Mouse (Mus musculus): Measurements from ENCODE around the gene Fgd2. TPM values are rescaled to one million over a fixed set of nuclear protein-coding genes. Genes with fewer than 3 reads are reported as not detected.
A peak's percentile ranks its signal among the peaks of the same experiment; 100 is the strongest.

Gene Fgd2
- total RNA-seq, 2 experiments from 2014 or later = 22.0 to 28.5 TPM

DNA sequence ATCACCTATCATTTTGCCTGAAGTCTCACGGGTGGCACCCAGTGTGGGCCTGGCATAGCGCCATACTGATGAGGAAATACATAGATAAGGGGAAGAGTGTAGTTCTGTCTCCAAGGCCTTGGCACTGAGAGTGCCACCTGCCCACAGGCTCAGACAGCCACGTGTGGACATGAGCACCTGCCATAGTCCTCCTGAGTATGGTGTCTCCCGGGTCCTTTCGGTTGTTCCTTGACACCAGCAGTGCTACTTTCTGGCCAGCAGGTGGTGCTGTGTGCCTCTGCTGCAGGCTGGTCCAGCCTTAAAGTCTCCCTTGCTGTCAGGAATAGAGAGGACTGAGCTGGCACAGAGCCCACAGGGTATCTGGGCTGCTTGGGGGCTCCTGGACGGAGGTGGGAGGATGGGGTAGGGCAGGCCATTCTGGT lies 36.1 kb downstream of the Fgd2 start:
- ATAC-seq (replicated peaks; ENCODE audit: poor library complexity) = peak; percentile 64

DNA sequence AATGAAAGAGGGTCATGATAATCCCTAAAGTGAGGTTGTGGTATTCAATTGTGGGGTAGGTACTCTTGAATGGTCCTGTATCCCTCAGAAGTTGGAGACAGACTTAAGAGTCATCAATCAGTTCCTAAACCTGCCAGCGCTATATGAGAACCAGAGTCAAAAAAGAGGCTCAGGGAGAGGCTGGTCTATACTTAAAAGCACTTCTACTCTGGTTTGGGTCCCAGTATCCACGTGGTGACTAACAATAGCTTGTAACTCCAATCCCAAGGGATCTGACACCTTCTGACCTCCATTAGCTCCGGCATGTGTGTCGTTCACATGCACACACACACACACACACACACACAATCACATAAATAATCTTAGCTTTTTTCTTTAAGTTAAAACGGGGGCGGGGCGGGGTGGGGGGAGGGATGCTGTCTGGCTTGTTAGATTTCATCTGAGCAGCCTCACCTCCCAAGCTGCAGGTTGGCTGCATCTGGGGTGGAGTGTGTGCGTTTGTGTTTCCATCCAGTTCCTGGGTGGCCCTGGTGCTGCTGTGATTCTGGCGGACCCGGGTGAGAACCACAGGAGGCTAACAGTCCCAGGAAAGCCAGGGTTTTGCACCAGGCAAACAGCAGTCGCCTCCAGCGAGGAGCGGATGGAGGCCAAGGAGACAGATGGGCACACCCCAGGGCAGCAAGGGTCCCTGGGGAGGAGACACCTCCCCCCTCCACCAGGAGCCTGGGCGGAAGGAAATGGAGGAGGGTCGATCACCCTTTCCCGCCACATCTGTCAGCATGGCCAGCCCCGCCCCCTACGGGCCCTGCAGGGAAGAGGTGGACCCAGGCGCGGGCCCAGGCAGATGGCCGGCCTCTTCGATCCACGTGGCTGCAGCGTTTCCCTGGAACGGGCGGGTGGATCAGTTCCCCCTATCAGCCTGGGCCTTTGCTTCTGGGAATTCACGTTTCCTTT lies 37.0 kb downstream of the Fgd2 start:
- peak; percentile 56 for ATAC-seq (replicated peaks; ENCODE audit: poor library complexity)

- ATAC-seq (replicated peaks; ENCODE audit: poor library complexity) = no peak
Observed at GRCm38 (mm10) chr17:29398434-29399026, 37.8 kb downstream of the Fgd2 start.

DNA sequence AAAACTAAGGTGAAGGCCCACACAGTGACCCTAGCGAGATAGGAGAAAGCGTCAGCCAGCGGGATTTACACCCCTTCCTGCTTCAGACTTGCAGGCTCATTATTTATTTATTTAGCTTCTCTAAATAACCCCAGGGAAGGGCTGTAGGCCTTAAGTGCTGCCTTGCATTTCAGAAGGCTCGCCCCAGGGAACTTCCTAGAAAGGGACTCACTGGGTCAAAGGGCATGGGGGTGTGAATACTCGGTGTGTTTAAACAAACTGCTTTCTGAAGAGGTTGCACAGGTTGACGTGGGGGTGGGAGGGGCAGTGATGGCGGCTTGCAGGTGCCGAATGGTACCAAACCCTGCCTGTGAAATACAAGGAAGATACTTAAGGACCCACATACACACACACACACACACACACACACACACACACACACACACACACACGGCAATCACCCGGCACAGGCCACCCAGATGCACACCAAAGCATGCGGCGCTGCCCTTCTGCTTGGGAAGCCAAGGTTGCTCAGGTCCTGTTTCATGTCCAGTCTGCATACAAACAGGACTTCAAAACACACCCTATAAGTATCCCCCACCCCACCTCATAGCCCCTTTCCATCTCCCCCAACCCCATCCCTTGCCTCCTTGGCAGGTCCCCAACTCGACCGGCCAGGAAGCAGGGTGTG lies 38.7 kb downstream of the Fgd2 start:
- no peak for ATAC-seq (replicated peaks; ENCODE audit: poor library complexity)

GRCm38 (mm10) chr17:29400044-29400443 lies 39.3 kb downstream of the Fgd2 start:
- no peak for ATAC-seq (replicated peaks; ENCODE audit: poor library complexity)

DNA sequence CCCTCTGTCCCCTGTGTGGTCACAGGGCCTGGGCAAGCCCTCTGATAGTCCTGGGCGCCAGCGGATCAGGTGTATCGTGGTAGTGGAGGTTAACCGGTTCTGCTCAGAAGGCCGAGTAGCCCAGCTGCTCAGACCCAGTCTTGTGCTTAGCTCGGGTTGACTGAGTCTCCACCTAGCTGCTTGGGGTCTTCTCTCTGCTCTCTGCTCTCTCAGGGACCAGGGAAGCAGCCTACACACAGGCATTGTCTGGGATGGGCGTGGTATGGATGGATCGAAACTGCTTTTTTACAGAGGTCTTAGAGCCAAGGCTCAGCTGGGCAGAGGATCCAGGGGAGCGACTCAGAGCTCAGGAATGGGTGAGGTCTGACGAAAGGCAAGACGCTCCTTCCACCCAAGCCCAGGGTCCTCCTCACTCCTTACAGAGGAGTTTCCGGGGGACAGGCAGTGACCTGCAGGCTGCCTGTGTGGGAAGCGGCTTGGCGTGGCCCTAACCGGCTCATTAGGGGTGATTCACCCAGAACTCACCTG lies 41.1 kb downstream of the Fgd2 start:
- ATAC-seq (replicated peaks; ENCODE audit: poor library complexity) = no peak

DNA sequence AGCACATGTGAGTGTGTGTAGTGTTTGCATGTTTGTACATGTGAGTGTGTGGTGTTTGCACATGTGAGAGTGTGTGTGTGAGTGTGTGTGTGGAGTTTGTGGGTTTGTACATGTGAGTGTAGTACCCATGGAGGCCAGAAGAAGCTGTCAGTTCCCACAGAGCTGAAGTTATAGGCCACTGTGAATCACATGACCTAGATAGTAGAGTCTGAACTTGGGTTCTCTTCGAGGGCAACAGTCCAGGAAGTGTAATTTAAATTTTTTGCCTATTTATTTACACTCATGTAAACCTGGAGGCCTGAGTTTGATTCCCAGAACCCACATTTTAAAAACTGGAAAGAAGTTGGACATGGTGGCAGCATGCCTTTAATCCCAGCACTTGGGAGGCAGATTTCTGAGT lies 42.5 kb downstream of the Fgd2 start:
- no peak for ATAC-seq (replicated peaks; ENCODE audit: poor library complexity)

DNA sequence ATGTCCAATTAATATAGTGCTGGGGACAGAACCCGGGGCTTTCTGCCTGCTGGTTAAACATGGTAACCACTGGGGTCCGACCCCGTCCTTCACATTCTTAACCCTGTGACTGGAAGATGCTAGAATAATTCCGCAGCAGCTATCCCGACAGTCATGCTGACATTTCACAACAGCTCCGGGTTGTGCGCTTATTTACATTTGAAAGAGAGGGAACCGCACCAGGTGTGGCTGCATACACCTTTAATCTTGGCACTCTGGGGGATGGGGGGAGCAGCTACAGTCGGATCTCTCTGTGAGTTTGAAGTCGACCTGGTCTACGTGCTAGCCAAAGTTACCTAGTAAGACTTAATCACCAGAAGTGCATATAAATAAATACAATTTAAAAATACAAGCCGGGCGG lies 44.8 kb downstream of the Fgd2 start:
- ATAC-seq (replicated peaks; ENCODE audit: poor library complexity) = no peak

GRCm38 (mm10) chr17:29406077-29406476 lies 45.4 kb downstream of the Fgd2 start:
- no peak for ATAC-seq (replicated peaks; ENCODE audit: poor library complexity)

GRCm38 (mm10) chr17:29407405-29407804 lies 46.7 kb downstream of the Fgd2 start:
- ATAC-seq (replicated peaks; ENCODE audit: poor library complexity) = no peak

- no peak for ATAC-seq (replicated peaks; ENCODE audit: poor library complexity)
Observed at GRCm38 (mm10) chr17:29408364-29408763, 47.6 kb downstream of the Fgd2 start.

DNA sequence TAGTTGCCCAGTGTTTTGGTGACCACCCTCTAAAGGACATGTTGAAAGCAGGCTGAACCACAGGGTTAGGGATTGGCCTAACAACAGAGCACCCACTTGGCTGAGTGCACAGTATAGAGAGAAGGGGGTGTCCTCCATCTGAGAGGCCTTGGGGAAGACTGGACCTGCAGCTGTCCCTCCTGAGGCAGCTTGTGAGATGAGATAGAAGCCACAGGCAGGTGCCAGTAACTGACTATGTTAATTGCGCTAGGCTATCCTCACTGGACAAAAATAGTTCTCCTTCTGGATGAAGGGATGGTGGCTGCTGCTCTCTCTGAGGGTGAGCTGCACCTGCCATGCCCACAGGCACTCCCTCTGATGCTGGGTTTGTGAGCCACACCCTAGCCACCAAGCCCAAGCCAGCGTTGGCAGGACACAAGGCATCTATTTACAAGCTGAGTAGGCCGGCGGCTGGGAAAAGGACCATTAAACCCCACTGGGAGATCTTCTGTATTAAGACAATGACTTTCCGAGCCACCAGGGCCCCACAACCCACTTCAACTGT lies 49.2 kb downstream of the Fgd2 start:
- ATAC-seq (replicated peaks; ENCODE audit: poor library complexity) = no peak

DNA sequence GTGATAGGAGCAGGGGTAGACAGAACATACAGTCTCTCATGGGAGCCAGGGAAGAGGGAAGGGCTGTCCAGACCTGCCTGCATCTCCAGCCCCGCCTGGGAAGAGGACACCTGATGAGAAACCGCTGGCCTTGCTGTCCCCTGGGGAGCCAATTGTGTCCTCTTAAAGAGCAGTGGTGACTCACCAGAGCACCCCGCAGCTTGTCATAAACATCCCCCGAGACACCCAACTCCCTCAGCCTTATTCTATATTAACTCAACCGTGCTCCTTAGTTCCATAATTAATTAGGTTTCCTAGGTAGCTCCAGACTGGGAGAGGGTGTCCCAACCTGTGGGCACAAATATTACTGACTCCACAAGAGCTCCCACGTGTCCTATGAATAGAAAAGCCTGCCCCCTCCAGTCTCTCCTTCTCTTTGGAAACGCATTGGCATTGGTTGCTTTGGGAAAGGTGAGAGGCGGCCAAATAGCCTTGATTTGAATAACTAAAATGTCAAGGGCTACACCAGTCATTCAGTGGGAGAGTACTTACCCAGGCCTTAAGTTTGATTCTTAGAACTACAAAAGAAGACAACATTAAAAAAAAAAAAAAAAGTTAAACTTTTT lies 51.2 kb downstream of the Fgd2 start:
- ATAC-seq (replicated peaks; ENCODE audit: poor library complexity) = no peak

- ATAC-seq (replicated peaks; ENCODE audit: poor library complexity) = no peak
Observed at GRCm38 (mm10) chr17:29414566-29414965, 53.9 kb downstream of the Fgd2 start.

- ATAC-seq (replicated peaks; ENCODE audit: poor library complexity) = no peak; the same call in 1 of the 2 replicates
Observed at GRCm38 (mm10) chr17:29415761-29416662, 55.3 kb downstream of the Fgd2 start.

DNA sequence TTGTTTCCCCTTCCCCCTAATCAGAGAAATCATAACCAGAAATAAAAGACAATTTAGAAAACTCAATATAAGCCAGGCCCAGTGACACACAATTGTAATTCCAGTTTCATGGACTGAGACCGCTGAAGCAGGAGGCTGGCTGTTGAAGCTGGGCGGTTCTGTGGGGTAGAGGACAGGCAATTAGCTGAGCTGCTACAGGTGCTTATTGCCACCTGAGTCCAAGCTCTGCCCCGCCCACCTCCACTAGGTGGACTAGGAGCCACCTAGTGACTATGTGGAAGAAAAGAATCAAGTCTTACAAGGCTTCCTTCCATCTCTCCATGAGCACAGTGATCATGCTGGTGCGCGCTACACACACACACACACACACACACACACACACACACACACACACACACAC lies 56.0 kb downstream of the Fgd2 start:
- ATAC-seq (replicated peaks; ENCODE audit: poor library complexity) = no peak

- ATAC-seq (replicated peaks; ENCODE audit: poor library complexity) = peak; percentile 49
Observed at GRCm38 (mm10) chr17:29418758-29419380, 58.2 kb downstream of the Fgd2 start.

- ATAC-seq (replicated peaks; ENCODE audit: poor library complexity) = peak; percentile 76
Observed at GRCm38 (mm10) chr17:29419976-29420739, 59.4 kb downstream of the Fgd2 start.
